Mouse (Mus musculus): ENCODE measurements around the gene Edn2.
A peak's percentile ranks its signal among the peaks of the same experiment; 100 is the strongest.

The Edn2 gene

DNA sequence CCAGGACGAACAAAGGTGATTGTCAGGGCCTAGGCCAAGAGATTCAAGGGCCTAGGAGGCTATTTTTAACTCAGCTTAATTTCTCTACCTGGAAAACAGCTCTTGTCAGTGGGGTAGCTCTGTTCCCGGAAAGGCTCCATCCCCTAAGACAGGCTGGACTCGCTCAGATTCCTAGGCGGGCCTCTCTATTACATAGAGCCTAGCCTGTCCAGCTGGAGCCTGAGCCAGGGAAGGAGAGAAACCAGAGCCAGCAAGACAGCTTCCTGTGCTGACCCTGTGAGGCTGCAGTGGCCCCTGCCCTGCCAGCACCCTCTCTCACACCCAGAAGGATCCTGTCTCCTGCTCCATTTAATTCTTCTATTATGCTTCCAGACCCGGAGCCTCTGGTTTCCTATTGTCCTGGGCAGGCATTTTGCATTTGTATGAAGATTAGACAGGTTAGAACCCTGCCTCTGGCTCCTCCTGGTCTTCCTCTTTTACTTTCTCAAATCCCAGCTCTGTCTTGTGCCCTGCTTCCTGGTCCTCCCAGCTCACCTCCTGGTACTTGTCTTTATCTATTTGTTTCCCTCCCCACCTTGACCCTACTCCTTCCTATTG lies 2.2 kb upstream of the Edn2 start:
- DNase-seq, result no peak

DNA sequence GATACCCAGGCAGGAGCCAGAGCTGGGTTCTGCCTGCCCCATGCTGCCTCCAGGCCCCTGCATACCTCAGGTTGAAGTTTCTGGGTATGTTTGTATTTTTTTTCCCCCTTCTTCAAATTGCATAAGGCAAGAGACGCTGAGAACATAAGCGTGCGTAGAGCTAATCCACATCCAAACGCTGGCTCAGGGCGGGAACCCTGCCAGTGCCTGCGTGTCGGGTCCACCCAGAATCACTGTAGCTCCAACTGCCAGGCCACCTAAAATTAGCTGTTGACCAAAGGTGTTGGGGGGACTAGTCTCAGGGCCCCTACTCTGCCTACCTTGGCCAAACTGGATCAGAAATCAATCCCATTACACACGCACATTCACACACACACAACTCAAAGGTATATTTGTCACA lies 1.6 kb downstream of the Edn2 start:
- no peak for DNase-seq

GRCm38 (mm10) chr4:120163242-120163641 lies 2.2 kb downstream of the Edn2 start:
- DNase-seq, result peak; percentile 38

DNA sequence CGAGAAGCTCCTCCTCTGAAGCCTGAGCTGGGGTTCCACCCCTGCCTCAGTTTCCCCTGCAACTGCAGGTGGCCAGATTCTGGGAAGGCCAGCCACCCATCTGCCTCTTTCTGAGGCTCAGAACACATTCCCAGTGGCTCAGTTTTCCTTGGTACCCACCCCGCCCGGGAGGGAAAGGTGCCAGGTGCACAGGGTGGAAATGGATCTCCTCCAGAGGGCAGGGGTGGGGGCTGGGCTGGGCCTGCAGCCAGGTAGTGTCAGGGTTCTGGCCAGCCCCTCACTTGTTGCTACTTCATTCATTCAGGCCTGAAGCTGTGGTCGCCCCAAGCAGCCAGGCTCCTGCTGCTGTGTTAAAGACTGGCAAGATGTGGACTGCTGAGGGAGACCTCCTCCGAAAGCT lies 3.3 kb downstream of the Edn2 start:
- no peak for DNase-seq

DNA sequence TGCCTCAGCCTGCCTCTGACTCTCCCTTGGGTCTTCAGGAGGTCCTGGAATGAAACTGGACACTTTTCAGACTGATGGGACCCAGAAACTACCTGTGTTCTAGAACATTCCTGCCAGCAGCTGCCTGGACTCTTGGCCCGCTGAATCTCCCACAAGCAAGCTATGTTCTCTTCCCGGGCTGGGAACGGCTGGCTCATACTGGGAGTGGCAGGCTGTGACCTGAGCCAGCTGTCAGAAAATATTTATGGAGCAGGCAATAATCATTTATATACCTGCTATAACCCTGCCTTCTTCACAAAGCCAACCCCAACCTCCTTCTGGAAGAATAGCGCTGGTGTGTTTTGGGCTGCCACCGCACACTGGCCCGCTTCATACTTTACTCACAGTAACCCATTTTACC lies 6.8 kb downstream of the Edn2 start:
- DNase-seq, result no peak

GRCm38 (mm10) chr4:120168346-120168745 lies 7.3 kb downstream of the Edn2 start:
- DNase-seq, result no peak

DNA sequence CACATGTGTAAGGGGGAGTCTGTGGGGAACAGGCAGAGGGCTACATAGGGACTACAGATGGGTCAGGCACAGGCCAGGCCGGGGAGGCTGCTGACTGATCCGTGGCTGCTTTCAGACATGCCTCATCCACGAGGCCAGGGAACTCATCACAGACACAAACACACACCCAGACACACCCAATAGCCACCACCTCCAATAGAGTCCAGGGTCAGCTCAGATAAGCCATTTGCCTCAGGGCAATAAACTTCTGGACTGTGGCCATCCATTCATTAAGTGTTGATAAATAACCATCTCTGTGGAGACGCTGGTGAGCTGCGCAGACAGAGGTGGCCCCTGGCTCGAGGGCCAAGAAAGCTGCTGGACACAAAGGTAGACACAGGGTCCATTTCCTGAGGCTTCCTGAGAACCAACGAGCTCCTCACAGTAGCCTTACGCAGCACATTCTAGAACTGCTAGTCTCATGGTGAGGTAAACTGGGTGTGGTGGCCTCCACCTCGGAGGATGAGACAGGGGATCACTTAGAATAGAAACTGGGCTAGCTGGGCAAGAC lies 9.5 kb downstream of the Edn2 start:
- DNase-seq, result no peak

DNA sequence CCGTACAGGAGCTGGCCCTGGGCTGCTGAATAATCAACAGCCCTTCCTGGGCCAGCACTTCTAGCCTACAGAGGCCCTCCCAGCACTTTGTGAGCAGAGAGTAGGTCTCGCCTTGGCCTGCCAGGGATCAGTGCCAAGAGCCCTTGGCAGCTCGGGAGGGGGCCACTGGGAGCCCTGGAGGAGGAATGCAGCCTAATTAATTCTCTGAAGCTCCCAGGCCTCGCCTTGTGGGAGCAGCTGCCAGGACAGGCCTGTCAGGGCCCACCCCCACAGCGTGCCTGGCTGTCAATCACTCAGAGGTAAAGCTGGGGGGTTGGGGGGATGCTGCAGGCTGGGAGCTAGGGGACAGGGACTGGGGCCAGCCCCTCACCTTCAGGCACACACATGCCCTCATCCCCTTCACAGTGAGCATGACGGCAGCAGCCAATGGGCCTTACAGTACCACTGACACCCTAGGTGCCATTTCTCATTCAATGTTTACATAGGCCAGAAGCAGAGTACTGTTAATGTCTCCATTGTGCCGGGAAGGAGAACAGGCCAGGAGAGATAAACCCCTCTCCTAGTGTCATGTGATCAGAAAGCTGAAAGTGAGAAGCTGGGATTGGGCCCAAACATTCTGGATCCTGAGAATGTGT lies 11.2 kb downstream of the Edn2 start:
- DNase-seq, result peak; percentile 45

DNA sequence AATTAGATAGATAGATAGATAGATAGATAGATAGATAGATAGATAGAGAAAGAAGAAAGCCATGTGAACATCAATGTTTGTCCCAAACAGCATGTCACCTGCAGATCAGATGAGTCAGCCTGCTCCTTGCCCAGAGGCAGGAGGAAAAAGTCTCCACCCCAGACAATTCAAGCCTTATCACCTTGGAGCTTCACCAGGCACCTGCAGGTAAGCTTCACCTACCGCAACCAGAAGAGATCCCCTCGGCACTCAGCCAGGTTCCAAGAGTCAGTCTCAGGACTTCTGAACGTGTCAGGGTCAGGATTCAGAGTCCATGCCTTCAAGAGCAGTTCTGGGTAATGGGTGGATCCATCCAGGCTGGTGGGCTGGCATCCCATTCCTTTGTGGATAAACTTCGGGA lies 18.1 kb downstream of the Edn2 start:
- DNase-seq, result no peak

GRCm38 (mm10) chr4:120180535-120180934 lies 19.5 kb downstream of the Edn2 start:
- no peak for DNase-seq

DNA sequence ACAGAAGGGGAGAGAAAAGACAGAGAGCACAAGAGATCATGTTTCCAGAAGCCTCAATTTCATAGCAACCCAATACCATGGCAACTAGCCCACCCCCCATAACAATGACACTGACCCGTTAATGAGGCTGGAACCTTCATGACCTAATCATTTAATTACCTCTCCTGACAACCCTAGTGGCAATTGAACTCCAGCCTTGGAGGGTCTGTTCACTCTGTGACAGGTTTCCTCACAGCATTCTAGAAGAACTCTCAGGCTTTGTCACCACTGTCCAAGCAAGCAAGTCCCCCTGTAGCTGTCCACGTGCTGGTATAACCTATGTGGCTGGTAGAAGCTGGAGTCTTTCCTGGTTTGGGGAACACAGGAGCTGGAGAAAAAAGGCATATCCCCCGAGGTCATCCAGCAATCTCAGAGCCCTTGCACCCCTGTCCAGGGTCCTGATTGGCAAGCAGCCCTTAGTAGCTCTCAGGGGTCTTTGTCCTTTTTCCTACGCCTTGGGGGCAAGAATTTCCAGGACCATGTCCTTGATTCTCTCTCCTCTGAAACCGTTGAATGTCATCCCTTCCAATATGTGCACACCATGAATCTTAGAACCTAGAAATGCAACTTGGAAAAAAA lies 23.5 kb downstream of the Edn2 start:
- DNase-seq, result no peak

DNA sequence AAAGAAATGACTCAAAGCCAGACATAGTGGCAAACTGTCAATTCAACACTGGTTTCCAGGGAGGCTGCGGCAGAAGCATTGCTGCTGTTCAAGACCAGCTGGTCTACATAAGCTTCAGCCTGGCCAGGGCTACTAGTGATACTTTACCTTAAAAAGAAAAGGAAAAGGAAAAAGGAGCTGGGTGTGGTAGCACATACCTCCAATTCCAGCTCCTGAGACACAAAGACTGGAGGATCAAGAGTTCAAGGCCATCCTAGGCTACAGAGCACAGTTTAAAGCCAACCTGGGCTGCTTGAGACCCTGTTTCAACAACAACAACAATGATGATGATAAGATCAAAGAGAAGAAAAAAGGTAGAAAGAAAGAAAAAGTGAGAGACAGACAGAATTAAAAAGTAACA lies 25.4 kb downstream of the Edn2 start:
- no peak for DNase-seq

DNA sequence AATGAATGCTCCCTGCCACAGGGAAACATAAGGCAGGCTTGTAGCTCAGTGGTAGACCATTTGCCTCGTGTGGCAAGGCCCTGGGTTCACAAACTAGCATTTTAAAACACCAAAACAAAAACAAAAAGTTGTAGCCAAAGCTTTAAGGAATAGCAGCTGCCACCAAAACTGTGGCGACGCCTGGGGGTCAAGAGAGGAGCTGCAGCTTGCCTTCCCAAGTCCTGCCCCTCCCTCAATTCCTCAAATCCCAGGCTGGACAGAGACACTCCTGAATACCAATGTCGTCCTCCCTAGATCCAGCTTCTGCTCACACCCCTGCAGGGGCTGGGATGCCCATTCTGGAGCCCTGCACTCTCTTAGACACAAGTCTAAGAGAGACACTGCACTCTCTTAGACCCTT lies 25.9 kb downstream of the Edn2 start:
- peak; percentile 43 for DNase-seq

DNA sequence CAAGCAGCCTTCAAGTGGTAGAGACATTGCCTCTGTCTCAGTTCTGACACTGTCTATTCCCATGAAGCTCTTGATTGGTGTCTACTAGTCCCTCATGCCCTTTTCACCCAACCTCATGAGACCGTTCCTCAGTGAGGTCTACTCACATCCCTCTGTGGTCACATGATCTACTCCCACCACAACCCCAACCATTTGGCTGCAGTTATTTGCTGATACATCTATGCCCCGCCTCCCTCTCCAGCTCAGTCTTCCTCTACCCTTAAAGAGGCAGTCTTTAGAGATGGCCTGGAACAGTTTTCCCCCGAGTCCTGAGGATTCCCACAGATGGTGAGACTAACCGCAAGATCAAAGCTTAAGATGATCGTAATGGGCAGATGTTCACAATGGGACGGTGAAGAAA lies 27.2 kb downstream of the Edn2 start:
- DNase-seq, result no peak

- no peak for DNase-seq
Measured at GRCm38 (mm10) chr4:120188651-120189161, 27.7 kb downstream of the Edn2 start.

DNA sequence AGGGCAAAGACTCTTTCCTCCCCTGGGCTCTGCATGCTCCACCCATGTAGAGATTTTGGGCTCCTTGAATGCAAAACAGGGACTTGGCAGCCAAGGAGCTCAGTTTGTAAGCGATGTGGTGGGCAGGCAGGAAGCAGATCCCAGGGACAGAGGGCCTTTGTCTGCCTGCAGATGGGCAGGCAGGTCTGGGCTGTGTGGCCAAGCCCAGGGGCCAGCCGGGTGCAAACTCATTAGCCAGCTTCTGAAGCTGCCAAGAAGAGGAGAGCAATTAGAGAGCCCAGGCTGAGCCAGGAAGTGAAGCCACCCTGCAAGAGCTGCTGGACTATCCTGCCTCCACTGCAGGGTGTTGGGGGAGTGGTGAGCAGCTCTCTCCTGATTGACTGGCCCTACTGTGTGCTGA lies 28.9 kb downstream of the Edn2 start:
- DNase-seq, result no peak

GRCm38 (mm10) chr4:120191987-120192386 lies 31.0 kb downstream of the Edn2 start:
- no peak for DNase-seq

DNA sequence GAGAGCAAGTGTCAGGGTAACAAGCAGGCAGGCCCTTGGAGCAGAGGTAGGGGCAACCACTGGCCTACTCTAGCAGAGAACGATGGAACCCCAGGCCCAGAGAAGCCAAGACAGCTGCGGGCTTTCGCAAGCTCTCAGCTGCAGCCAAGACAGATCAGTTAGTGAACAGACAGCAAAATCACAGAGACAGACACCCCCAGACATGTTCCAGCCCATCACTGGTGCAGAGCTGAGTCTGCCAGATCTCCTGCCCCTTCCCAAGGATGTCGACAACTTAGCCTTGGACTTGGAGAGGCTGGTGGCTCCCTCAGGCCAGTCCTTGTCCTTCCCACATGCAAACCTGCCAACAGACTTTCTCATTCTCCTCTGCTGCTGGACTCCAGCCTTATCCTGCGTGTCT lies 33.0 kb downstream of the Edn2 start:
- no peak for DNase-seq

- no peak for DNase-seq
Measured at GRCm38 (mm10) chr4:120194965-120195364, 34.0 kb downstream of the Edn2 start.

DNA sequence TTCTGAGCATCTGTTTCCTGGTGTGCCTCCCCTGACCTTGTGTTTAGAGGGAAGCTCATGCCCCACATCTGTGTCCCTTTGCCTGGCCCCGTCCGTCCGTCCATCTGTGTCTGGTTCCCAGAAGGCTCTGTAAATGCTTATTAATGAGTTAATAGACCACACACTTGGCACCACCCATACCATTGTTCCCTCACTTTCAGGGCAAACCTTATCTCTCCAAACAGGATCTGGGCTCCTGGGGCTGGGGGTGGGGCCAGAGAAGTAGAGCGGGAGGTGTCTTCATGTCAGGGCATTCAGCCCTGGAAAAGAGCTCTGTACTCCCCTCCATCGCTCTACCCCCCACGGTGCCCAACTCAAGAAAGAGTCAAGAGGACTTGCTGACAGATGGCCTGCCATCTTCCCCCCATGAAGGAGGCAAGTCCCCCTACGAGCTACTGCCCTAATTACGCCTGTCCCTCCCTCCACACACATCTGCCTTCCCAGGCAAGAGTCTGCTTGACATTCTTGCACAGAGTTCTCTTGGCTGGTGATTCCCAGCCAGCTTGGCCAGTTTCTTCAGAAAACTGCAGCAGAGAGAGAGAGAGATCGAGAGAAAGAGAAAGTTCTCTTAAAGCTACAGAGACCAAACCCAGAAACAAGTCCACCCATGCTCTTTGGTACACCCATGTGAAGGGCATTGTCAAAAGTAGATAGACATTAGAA lies 38.3 kb downstream of the Edn2 start:
- no peak for DNase-seq

DNA sequence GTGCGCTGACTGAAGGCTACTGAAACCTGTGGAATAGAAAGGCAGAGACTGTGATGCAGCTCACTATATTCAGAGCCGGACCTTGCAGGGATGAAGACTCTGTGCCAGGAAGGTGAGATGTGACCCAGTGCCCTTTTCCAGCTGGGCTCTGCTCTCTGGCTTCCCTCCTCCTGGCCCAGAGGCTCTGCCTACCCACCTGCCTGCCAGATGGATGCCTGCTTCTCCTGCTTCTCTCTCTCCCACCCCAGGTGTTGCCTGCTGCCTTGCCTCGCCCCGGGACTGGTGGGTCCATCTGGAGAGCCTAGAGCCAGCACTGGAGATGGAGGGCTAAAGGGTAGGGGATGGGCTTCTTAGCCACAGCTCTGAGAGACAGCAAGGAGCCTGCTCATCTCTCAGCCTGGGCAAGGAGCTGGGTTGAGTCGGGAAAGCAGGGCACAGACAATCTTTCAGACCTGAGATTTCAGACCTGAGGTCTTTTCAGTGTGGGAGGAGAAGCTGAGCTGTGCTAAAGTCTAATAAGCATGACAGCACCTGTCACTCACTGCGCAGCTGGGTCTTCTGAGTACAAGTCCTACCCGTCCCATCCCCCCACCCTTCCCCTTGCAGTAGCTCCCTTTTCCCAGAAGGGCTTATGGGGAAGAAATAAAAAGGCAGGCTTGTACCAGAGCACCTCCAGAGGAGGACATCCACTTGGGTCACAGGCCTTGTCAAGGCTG lies 39.7 kb downstream of the Edn2 start:
- DNase-seq, result no peak

- no peak for DNase-seq
Measured at GRCm38 (mm10) chr4:120204357-120204942, 43.4 kb downstream of the Edn2 start.

All from kidney, postnatal 10 days (tissue).